28 mouse cellular contexts compared by ENCODE assay signal in the genomic region with DNA sequence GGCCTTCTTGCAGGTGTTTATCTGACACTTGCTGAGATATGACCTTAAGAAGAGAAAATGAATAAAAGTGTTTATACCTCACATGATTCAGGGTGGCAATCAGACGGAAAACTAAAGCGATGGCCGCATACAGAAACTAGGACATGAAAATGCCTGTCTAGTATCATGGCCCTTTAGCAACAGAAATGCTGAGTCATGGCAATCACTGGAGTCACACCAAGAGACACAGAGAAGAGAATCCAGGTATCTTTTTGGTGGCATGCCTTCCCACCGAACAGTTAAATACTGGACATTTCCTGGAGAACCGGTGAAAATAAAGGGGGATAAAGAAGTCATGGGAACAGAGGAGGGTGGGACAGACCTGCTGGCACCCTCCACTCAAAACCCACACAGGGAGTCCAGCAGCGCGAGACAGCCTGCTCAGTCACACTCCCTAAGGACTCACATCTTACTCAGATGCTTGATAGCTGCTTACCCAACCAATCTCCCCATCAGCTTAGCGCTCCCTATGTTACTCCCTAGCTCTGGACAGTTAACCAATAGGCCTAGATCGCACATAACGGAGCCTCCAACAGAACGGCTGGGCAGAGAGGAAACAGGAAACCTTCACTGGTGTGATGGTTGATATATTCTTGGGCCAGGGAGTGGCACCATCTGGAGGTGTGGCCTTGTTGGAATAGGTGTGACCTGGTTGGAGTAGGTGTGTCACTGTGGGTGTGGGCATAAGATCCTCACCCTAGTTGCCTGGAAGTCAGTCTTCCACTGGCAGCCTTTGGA. TPM values are rescaled to one million over a fixed set of nuclear protein-coding genes. Genes with fewer than 3 reads are reported as not detected.
DNase-seq lines count a peak whose midpoint lies in the region; ATAC-seq and TF ChIP-seq lines count a peak whose summit lies in the region.
"Had no signal": no experiment of that assay in that cellular context is flagged by ENCODE, and none has a peak within 500 bp of the region (broad histone marks: within the 10 kb centered on the region; RNA-seq: fewer than 3 reads in every experiment).

No protein-coding gene starts in this region.

- no peaks in the 10 kb centered on the region for H3K9me3 ChIP-seq in stomach, postnatal 0 days (ENCODE audit: control insufficient read depth, low read length)
- H3K9me3 ChIP-seq: embryonic facial prominence, embryonic 10.5 days; embryonic facial prominence, embryonic 13.5 days; forebrain, embryonic 12.5 days; forebrain, embryonic 15.5 days; G1E; hindbrain, embryonic 10.5 days had no signal

- no peaks in the 10 kb centered on the region for H3K36me3 ChIP-seq in stomach, postnatal 0 days (ENCODE audit: control insufficient read depth, insufficient read depth, low read length)
- H3K36me3 ChIP-seq: embryonic facial prominence, embryonic 10.5 days; embryonic facial prominence, embryonic 13.5 days; forebrain, embryonic 12.5 days; forebrain, embryonic 15.5 days; hindbrain, embryonic 10.5 days had no signal

- no peak overlapping the region for H3K27ac ChIP-seq in stomach, postnatal 0 days (replicated peaks)
- H3K27ac ChIP-seq: embryonic facial prominence, embryonic 10.5 days; embryonic facial prominence, embryonic 13.5 days; forebrain, embryonic 12.5 days; forebrain, embryonic 15.5 days; hindbrain, embryonic 10.5 days; hindbrain, embryonic 14.5 days had no signal

- H3K4me1 ChIP-seq in stomach, postnatal 0 days (replicated peaks; ENCODE audit: control insufficient read depth, insufficient read depth), result no peaks in the 10 kb centered on the region
- H3K4me1 ChIP-seq: embryonic facial prominence, embryonic 10.5 days; embryonic facial prominence, embryonic 13.5 days; forebrain, embryonic 12.5 days; forebrain, embryonic 15.5 days; hindbrain, embryonic 10.5 days had no signal

- DNase-seq in heart, adult 11 months, result peak; percentile 75
- DNase-seq in heart, postnatal 4 days, result no peak
- DNase-seq in testis, postnatal 10 days (ENCODE audit: low spot score), result peak; percentile 32
- DNase-seq in testis, postnatal 14 days (ENCODE audit: low spot score), result no peak
- DNase-seq in R1 (ENCODE audit: low read depth, low spot score), result peak; percentile 27
- DNase-seq in stomach, postnatal 0 days (ENCODE audit: low spot score), result no peak
- DNase-seq in kidney, postnatal 4 days, result no peak
- DNase-seq: adrenal gland, adult 8-10 months; adrenal gland, postnatal 25 days; B cell, adult 2 months; cerebellum, adult 11-12 months; cerebellum, adult 8-10 months; cerebellum, postnatal 10 days; cerebellum, postnatal 36 days; embryo, embryonic 11 days; gastrocnemius, postnatal 25 days had no signal

- WGBS in stomach, postnatal 0 days, result 85% methylated on average over 11 of the region's 11 CpGs

- no peaks in the 10 kb centered on the region for H3K27me3 ChIP-seq in stomach, postnatal 0 days (ENCODE audit: control insufficient read depth, insufficient read depth, low read length)
- H3K27me3 ChIP-seq: embryonic facial prominence, embryonic 13.5 days; forebrain, embryonic 12.5 days; forebrain, embryonic 15.5 days; Patski had no signal

- peak; percentile 62; the same call in 1 of the 2 replicates for ATAC-seq in stomach, postnatal 0 days (ENCODE audit: low FRiP score, low TSS enrichment)
- no peak for ATAC-seq in monocyte, adult 5-6 weeks (replicated peaks; ENCODE audit: insufficient number of reproducible peaks, low FRiP score, low TSS enrichment, poor library complexity, severe bottlenecking)
- ATAC-seq: activated CD4-positive, CD25-positive, alpha-beta regulatory T cell, adult 4 months; forebrain, embryonic 15.5 days; Patski had no signal

- no peak overlapping the region for H3K4me3 ChIP-seq in stomach, postnatal 0 days (ENCODE audit: low read depth, low read length)
- H3K4me3 ChIP-seq: embryonic facial prominence, embryonic 10.5 days; embryonic facial prominence, embryonic 13.5 days; erythroblast, embryonic 14.5 days; forebrain, embryonic 12.5 days; forebrain, embryonic 15.5 days; hindbrain, embryonic 10.5 days had no signal

- H3K9ac ChIP-seq in stomach, postnatal 0 days (ENCODE audit: low read length), result no peak overlapping the region
- H3K9ac ChIP-seq: embryonic facial prominence, embryonic 13.5 days; forebrain, embryonic 12.5 days; forebrain, embryonic 15.5 days; hindbrain, embryonic 14.5 days had no signal

- H3K4me2 ChIP-seq in stomach, postnatal 0 days (replicated peaks; ENCODE audit: low read depth), result no peak overlapping the region
- H3K4me2 ChIP-seq: embryonic facial prominence, embryonic 13.5 days; forebrain, embryonic 12.5 days; forebrain, embryonic 15.5 days; heart, embryonic 11.5 days; hindbrain, embryonic 14.5 days had no signal

- TF ChIP-seq EP300 in stomach, postnatal 0 days (optimal IDR thresholded peaks at IDR 0.05), result no peak

- no peak for TF ChIP-seq CTCF in stomach, postnatal 0 days (IDR thresholded peaks at IDR 0.05; ENCODE audit: low read depth)

RNA-seq across cellular contexts. Expression of gene Rwdd2a, which starts 15.4 kb away (rescaled TPM):
- total RNA-seq in heart, postnatal 4 days (2021), result under 1 TPM; 0.33 to 0.59 TPM
- 1.7 and 1.8 TPM in 2 replicates for polyA plus RNA-seq in stomach, postnatal 0 days (2015; fragmentation: Nextera tagmentation; extraction: Ambion mirVana)
- 3.9 to 5.5 TPM (median 4.3 TPM) in 3 replicates for total RNA-seq in monocyte, adult 5-6 weeks (2017)
- polyA plus RNA-seq: erythroblast, embryonic 14.5 days had no signal

RNA-seq across cellular contexts. Expression of gene Pgm3, which starts 15.6 kb away (rescaled TPM):
- 10 to 100 TPM; 11.4 to 14.5 TPM for total RNA-seq in heart, postnatal 4 days (2021)
- polyA plus RNA-seq in stomach, postnatal 0 days (2015; fragmentation: Nextera tagmentation; extraction: Ambion mirVana), result 18.0 and 21.2 TPM in 2 replicates
- 12.2 to 14.3 TPM (median 13.7 TPM) in 3 replicates for total RNA-seq in monocyte, adult 5-6 weeks (2017)

Comparison
In these comparisons a context has a peak if more than half of its experiments do, and no peak if none do; other contexts are left out.
1. DNase-seq: peak in heart, adult 11 months (single experiment), testis, postnatal 10 days (single experiment) and R1 (single experiment); none in heart, postnatal 4 days (single experiment), testis, postnatal 14 days (single experiment), stomach, postnatal 0 days (single experiment) and kidney, postnatal 4 days (0 of 2).